Mouse (Mus musculus) embryonic fibroblast, embryonic 13.5 days (primary cell): ENCODE data around the gene Gm10322.

ENCODE experiments used
- CTCF ChIP-seq: IDR thresholded peaks from 2 replicates; pipeline ENCODE4 v1.5.1; 2011; ENCODE audit warnings: mild to moderate bottlenecking, control low read depth, low read length, moderate library complexity, borderline replicate concordance; ENCODE audit not compliant: insufficient read depth
- POLR2A ChIP-seq: IDR thresholded peaks from 2 replicates; pipeline ENCODE4 v1.6.1; 2011; ENCODE audit warnings: low read depth, mild to moderate bottlenecking, control low read depth, low read length, moderate library complexity

DNA sequence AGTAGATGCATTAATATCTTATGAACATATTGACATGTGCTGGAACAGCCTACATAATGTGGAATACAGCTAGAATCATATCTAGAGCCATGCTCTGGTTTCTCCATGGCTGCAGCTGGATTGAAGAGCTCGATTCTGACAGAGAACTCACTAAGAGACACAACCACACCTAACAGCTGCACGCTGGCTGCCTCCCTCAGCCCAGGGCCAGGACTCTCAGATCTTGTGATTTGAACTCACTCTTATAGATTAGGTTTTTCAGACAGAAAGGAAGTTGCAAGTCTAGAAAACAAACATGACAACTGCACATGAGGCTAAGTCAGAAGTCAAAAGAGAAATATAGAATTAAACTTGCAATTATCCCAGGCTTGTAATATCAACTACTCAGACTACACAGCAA is 45.1 kb upstream of the Gm10322 start:
- TF ChIP-seq CTCF (no peak), POLR2A (no peak)
